Mouse (Mus musculus) embryo, embryonic 10 days (tissue): ENCODE measurements around the gene Cox6b1.
A peak's percentile ranks its signal among the peaks of the same experiment; 100 is the strongest.

Source experiments
- DNase-seq: peaks from one replicate; pipeline ENCODE4 v3.0.0-alpha.2; 2015; ENCODE audit warnings: low spot score

The Cox6b1 gene

DNA sequence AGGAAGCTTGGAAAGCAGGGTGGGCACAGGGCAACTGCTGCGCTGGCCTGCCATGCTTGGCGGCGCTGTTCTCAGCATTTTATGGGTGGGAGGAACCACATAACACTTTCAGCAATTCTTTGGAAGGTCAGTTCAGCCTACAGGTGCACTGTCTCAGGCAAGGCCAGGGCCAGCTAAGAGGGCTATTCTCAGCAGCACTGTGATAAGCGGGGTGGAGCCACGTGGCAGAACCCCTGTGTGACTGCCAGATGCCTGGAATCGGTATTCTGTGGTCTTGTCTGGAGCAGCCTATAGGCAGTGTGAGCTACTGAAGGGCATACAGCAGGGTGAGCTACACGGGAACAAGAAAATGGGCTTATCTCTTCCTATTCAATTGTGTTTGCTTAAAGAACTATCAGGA, 15.9 kb downstream of the Cox6b1 start:
- DNase-seq = no peak

DNA sequence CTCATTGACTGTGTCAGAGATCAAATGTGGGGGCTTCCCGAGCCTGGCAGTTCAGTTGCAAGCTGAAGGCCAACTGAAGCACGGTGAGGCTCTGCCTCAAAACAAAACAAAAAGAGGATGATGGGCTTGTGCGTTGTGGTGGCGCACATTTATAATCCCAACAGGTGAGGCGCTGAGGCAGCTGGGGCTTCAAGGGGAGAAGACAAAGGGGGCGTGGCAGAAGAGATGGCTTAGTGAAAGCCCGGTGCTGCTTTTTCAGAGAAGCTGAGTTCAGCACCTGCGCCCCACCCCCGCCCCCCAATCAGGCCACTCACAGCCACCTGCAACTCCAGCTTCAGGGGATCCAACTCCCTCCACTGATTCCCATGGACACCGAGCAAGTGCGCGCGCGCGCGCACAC, 17.5 kb downstream of the Cox6b1 start:
- no peak for DNase-seq

DNA sequence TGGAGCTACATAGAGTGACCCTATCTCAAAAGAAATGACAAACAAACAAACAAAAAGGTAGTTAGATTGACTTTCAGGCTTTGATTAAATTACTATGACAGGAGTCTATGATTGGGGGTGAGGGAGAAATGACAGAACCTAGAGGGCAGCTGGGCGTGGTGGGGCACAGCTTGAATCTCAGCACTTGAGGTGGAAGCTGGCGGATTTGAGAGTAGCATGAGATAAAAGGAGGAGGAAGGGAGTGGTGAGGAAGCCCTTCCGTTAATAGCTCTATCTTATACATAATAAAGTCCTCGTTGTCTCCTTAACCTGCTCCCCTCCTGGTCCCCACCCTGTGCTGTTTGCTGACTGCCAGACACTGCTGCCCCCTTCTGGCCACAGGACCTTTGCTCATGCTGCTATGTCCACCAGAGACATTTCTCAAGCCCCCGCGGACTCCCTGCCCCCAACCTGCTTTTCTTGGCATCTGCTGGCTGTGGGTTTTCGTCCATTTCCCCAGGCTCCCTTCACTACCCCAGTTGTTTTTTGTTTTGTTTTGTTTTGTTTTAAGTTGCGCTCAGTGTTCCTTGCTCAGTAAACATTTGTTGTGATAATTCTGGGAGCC, 18.1 kb downstream of the Cox6b1 start:
- DNase-seq = peak; percentile 75

DNA sequence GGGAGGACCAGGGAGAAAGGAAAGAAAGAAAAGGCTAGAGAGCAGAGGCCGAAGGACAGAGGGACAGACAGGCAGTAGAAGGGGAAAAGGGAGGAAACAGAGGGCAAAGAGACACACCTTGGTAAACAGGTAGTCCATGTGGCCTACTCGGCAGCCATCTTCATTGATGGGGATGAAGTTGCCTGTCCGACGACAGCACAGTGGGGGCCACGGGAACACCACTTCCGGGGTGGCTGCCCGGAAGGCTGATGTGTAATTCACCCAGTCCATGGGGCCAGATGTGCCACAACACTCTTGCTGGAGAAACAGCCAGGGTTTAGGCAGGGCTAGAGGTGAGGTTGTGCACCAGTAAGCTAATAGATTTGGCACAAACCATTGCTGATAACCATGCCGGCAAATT, 21.0 kb downstream of the Cox6b1 start:
- no peak for DNase-seq

DNA sequence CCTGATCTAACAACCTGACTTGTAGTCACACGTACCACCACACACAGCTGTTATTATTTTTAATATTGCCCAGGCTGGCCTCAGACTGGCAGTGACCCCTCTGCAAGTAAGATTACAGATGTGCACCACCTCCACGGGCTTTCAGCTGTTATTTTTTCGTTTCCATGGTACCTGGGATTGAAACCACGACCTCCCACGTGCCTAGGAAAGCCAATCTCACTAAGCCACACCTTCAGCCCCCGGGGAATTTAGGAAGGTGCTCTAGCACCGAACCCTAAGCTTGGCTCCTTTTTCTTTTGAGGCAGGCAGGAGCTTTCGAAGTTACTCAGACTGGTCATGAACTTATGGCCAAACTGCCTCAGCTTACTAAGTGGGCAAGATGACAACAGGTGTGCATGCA, 21.5 kb downstream of the Cox6b1 start:
- no peak for DNase-seq

DNA sequence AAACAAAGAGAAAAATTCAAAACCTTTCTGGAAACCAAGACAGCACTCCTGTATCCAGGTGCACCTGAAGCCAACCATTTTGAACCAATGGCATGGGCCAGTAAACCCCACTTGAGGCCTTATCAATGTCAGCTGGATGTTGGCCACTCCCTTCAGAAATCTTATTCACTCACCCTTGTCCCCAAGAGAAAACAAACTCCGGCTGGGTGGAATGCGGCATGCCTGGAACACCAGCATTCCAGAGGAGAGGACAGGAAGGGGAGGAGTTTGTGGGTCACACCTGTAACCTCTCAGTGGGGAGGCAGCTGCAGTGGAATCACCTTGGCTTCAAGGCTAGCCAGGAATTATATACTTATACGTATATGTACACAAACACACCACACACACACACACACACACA, 23.4 kb downstream of the Cox6b1 start:
- DNase-seq = peak; percentile 33

DNA sequence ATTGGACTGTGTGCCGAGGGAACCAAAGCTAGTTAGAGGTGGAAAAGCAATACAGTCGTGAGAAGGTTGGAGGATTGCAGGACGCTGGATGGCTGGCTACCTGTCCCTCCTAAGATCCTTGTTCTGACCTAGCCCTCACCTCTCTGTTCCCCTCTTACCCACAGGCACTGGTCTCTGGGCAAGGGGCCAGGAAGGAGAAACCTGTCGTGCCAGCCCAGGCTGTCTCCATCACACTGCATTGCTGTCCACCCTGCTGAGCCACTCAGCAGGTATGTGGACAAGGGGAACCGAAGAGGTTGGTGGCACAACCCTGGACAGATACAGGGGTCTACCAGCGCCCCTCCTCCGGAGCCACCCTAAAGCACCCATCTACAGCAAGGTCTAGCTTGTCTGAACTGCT, 25.3 kb downstream of the Cox6b1 start:
- no peak for DNase-seq

DNA sequence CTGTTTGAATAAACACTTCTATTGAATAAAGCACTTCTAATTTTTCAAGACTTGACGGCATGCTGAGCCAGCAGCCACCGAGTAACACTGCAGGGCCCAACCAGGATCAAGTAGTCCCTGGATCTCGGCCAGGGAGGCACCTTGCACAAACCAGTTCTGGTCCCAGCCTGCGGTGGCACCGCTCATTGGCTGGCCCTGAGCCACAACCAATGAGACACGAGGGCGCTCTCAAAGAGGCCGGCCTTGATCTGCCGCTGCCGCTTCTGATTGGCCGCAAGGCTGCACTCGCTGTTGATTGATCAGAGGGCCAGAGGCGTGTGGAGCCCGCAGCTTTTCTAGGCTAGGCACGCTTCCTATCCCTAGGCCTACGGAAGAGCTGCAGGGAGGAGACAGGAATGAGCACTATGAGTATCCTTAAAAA, 26.0 kb downstream of the Cox6b1 start:
- DNase-seq = peak; percentile 91

DNA sequence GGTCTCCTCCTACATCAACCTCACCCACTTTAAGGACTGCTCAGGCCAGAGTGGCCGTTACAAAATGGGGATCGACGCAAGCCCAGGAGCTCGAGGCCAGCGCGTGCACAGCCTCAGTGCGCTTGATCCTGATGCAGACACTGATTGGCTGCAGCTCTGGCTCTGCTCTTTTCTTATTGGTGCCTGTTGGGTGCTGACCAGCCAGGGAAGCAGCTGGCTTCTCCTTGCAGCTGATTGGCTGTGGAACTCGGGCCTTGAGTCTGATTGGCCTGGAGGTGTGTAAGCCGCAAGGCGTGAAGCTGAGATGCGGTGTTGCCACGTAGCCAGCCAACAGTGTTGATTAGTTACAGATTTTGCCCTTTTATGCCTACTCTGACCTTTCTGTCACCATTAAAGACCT, 27.2 kb downstream of the Cox6b1 start, which contains the start of gene Zbtb32:
TSS of gene Zbtb32 (minus strand) at position 124 of the 400 bp plus-strand sequence.
- no peak for DNase-seq

DNA sequence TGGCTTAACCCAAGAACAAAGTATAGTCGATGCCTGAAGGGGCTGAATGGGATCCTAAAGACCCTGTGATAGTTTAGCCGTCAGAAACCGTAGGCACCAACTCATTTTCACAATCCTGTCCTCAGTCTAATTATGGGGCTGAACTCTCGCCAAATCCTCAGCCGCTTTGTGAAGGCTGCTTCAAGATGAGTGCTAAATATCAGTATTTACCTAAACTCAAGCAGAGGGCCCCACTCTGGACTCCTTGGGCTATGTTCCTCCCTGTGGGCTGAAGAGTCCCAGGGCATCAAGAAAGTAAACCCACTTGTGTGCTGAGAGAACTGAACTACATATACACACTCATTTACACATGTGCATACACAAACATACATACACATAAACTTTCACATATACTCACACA, 29.1 kb downstream of the Cox6b1 start:
- DNase-seq = no peak

DNA sequence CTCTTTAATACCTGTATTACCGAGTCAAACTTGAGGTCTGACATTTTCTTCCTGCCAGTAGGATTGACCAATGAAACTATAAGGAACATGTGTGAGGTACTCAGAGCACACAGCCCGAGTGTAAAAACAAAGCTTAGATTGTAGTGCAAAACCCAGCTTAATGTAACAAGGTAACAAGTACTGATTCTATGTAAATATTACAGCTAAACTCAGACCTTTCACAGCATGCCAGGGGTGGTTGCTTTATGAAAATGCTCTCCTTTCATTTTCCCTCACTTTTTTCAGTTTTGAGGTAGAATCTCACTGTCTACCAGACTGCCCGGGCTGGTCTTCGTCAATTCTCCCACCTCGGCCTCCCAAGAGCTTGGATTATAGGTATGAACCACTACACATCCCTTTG, 29.9 kb downstream of the Cox6b1 start:
- no peak for DNase-seq

DNA sequence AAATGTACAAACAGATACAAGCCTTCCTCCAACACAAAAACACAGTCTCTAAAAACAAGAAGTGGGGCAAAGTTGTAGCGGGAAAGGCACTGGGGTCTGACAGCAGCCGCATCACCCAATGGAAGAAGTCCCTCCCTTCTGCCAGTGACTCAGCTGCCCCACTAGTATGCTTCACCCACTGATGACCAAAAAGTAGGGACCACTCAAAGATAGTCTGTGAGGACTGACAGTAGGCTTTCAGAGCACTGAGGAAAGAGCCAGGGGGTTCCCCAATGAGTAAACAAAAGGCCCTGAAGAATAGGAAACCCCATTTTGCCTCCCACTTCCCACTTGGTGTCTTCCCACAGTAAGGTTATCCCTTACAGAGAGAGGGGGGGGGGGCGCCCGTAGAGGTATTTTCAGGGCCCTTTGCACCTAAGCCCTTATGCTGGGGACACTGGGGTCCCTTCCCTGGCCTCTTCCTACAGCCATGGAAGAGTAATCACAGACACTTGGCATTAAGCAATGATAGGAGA, 31.4 kb downstream of the Cox6b1 start:
- DNase-seq = no peak

DNA sequence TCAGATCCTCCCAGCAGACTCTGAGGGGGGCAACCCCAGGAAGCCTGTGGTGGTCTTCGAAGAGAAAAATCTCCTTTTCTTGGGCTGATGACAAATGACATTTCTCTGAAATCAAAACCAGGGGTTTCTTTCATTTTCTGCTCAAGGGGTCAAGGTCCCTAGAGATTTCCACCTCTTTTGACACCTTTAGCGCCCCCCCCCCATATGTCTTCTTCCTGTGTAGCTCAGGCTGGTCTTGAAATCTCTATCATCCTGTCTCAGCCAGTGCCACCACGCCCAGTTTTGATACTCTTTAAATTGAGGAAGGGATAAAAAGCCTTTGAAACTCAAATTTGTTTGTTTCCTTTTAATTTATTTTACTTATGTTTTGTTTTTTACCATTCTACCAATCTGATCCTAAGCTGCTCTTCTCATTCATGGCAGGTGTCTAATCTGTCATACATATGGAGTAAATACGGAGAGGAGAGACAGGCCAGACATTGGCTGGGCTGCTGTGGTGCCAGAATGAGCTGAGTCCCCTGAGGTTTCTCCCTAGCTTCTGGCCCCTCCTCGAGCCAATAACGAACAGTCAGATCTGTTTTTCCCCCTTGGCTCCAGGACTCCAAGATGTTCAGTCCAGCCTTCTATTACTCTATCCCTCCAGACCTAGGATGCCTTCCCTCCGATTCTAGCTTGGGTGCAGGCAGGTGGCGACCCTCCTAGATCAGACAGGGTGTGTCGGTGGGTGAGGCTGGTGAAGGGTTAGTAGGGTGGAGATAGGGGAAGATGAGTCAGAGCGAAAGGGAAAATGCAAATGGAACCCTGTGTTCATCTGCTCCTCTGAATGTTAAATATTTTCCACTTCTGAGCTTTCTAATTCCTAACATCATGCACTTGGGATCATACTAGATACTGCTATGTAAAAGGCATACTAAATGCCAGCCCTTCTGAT, 32.1 kb downstream of the Cox6b1 start:
- DNase-seq = no peak

DNA sequence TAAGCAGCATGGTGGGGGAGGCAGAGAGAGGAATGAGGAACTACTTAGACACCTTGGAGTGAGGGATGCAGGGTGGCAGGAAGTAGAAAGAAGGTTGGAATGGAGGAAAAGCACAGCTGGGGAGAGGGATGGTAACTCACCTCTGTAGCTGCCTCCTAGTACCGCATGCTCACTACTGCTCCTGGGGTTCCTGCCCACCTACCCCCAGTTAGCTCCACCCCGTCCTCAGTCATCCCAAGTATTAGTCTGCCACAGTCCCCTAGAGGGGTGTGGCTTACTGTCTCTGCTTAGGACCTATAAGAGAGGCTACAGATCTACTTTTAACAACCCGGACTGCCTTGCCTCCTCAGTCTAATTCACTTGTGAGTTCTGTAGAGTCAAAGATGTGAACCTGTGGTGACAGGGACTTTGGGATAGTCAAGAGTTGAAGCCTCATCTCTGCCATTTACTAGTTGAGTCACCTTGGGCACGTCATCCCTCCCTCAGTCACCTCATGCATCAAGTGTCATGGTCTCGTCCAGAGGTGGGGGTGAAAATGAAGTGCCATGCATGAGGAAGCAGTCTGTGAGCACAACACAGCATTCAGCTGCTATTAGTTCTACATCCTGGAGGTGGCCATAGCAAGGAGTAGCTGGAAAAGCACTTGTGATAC, 33.1 kb downstream of the Cox6b1 start:
- DNase-seq = no peak

DNA sequence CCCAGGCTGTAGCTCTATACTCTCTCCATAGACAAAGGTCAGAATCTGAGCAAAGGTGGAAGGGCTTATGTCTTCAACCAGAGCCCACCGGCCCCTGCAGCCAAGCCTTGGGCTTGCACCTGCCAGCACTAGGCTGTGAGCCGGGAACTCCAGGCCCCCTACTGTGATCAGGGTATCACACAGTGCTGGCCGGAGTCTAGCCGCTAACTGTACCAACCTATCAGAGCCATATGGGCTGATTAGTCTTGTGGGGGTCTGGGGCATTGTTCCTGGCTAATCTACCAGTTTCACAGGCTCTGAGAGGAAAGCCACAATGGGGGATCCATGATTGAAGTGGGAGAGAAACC, 34.4 kb downstream of the Cox6b1 start:
- DNase-seq = no peak

DNA sequence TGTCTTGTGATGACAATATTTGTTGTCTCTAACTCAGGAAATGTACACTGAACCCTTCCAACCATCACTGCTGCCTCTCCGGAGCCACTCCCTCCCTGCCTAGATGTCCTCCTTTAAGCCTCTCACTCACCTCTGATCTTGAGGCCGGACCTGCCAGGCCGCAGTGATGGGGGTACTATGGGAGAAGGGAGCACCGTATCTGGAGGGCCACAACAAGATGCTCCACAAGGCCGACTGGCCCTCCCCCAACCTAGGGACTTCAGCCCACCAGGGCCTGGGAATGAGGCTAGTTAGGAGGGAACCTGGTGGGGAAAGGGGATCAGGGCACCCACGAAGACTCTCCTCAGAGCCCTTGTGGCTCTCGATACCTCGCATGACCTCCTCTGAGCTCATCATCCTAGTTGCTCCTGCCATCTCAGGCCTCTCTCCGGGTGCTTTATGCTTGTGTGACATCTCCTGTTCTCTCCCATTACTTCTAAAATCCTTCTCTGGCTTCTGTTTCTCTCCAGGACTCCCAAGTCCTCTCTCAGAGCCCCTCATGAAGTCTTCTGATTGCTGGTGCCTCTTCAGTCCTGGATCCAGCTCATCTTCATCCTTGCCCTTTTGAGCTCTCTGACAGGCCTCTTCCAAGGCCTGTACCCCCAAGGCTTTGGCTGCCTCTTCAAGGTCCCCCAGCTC, 34.9 kb downstream of the Cox6b1 start:
- no peak for DNase-seq

DNA sequence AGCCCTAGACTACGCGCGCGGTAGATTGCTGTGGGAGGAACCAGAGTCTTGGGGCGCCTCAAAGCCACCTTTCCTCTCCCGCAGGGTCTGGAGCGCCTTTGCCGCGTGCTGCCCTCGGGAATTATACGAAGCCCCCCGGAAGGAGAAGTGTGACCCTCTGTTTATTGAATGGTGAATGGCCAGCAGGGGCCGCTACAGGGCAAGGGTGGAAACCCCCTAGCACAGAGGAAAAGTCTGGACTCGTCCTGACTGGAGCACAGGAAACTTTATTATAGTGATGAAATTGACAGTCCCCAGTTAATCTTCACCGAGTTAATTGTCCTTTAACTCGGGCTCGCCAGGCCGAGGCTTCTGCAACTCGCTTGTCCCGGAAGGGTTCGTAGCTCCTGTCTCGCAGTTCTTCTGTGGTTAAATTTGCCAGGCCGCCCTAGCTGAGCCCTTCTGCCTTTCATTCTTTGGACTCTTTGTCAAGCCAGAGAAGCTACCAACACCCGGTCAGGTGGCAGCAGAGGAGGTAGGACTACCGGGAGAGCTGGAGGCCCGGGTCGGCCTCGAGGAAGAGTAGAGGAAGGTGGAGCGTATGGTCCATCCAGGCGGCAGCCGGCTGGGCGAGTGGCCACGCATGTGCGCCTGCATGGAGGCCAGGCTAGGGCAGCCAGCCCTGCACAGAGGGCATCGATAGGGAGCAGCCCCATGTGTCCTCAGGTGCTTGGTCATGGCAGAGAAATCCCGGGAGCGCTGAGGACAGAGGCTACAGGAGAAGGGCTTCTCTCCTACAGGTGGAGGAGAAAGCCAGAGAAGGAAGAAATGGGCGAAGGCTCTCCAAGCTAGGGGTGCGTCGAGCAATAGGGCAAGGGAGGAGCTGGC, 36.3 kb downstream of the Cox6b1 start:
- peak; percentile 94 for DNase-seq

DNA sequence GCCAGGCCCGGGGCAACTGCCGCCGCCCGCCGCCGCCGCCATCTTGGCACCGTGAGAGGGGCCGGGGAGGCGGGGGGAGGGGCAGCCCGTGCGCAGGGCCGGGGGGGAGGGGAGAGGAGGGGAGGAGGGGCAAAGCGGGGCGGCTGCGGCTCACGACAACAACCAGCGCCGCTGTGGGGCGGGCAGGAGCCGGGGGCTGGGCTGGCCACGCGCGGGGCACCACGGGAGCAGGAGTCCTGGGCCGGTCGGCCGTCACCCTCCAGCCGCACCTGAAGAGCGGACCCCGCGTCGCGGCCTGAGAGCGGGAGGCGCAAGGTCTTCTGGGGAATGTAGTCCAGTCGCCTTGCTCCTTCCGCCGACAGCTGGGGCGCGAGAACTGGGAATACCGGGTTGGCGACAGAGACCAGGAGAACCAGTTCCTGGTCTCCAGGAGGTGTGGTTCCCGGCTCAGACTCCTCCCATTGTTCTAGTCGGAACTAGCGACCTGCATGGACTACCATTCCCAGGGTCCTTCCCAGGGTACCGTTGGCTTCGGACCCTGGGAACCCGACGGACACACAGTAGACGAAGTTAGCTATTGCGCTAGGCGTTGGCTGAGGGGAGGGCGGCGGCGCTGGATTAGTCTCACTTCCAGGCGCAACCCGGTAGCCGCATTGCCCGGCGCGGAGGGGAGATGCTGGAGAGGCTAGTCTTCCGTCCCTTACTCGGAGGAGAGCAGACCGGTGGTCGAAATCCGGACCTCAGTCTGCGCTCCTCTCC, 37.1 kb downstream of the Cox6b1 start, which contains the start of gene Kmt2b:
TSS of gene Kmt2b (minus strand) at position 51 of the 759 bp plus-strand sequence.
- DNase-seq = peak; percentile 99

DNA sequence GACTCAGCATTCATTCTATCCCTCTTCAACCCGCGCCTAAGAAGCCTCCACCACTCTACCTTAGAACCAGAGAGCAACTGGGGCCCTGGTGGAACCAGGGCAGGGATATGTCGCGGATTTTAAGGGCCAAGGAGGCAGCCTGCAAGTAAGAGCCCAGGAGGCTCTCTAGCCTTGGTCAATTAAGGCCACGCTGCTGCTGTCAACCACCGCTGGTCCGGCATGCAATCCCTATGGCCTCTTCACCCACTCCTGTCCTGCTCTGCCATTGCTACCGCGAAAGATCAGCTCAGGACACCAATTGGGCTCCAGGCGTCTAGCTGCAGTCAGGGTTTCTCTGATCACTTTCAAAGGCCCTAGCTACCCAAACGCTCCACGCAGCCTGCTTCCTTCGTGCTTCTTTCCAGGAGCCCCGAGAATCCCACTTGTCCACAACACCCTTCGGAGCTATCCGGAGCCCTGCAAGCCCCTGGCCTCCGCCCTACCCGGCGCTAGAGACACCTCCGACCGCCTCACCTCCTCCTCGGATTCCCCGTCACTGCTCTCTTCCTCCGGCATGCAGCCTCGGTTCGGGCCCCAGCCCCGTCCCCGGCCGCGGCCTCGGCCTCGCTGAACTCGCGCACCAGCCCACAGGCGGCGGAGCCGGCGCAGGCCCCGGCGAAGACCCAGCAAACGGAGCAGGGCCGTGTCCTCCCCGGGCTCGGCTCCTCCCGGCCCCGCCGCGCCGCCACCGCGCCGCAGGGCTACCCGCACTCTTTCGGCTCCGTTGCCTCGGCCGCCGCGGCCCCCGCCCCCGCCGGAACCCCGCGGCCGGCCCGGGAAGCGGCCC, 37.9 kb downstream of the Cox6b1 start:
- DNase-seq = peak; percentile 28
